Mouse (Mus musculus) retina, embryonic 14.5 days (tissue): ENCODE data around the gene Omt2a.
"Not testable (repeated sequence)": the region's sequence is repeated elsewhere in the genome, so short reads cannot be mapped to it uniquely, and the experiment has no call there.

Source experiments
- DNase-seq: peaks from one replicate; pipeline ENCODE4 v3.0.0-alpha.2; 2015; ENCODE audit warnings: low spot score

Omt2a gene

DNA sequence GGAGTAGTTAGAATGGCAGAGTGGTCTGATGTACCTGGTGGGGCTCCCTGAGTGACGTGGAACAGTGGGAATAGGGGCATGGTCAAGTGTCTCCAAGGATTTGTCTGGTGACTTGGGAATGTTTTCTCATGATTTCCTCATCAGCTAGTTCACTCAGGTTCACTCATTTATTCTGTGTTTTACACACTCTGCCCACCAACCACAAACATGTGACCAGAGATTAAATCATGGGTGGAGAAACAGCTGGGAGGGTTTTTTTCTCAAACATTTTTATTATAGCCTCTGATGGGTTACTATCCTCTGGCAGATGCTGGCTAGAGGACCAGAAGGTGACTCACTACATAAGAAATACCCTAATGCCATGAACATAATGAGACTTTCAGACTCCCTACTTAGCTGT, 16.4 kb downstream of the Omt2a start:
- no peak for DNase-seq

DNA sequence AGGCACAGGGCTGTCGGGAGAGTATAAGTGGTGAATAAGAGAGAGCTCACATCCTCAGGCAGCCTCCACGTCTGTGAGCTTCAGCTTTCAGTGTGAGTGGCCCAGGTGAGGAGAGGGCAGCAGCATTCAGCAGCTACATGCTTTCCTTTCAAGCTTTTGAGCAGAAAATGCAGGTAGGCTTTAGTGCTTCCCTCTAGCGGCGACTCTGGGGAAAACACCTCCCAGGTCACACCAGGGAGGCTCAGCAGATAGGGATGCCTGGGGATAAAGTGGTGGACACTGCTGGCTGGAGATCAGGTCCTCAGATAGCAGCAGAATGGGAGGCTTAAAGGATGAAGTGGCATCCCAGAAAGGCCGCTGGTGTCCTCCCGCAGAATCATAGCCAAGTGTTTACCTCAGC, 18.5 kb downstream of the Omt2a start:
- peak; percentile 77 for DNase-seq

DNA sequence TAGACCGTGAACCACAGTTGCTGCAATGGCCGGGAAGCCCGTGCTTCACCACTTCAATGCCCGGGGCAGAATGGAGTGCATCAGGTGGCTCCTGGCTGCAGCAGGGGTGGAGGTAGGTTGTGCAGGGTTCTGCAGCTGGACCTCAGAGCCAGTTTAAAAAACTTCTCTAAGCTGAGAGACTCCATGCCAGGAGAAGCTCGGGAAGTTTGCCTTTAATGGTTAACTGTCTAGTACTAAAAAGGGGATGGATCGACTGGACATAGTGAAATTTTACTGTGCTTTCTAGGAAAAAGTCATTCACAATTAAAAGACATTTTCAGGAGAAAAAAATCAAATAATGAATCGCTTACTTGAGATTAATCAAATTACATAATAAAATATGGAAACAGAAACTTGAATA, 19.8 kb downstream of the Omt2a start:
- DNase-seq: not testable (repeated sequence)

- DNase-seq: not testable (repeated sequence)
These were observed 20.9 kb downstream of the Omt2a start for GRCm38 (mm10) chr9:78293683-78294082.

DNA sequence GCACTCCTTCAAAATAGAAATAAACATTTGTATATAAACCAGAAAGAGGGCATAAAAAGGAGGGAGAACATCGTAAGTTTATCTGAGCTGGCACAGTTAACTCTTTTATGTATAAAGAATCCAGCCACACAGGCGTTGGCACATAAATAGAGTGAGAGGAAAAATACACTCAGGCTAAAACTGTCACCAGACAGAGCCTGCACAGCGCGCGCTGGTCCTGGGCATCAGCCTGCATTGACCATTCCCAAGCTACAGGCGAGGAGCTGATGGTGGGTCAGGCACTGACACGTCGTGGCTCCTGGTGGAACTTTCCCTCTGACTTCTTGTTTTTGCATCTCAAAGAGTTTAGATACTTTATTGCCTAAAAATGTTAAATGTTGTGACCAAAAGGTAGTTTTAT, 22.1 kb downstream of the Omt2a start:
- DNase-seq: not testable (repeated sequence)

DNA sequence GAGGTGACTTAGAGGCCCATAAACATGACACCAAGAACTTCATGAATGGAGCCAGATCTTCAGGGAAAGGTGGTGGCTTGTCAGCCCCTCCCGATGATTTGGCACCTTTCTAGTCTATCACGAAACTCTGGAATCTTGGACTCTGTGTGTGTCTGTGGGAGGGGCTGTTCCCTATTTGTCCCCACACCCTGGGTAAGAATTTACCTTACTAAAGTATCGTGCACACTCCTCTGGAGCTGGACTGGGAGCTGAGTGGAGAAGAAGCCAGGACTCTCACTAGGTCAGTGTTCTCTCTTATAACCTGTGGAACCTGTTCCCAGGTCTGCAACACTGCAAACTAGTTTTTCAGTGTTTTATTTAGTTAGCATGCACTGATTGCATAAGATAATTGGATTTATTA, 24.9 kb downstream of the Omt2a start, which contains the start of gene Gm10639:
TSS of gene Gm10639 (plus strand) at position 201 of the 400 bp plus-strand sequence.
- not testable (repeated sequence) for DNase-seq

GRCm38 (mm10) chr9:78289063-78289462, 25.5 kb downstream of the Omt2a start:
- not testable (repeated sequence) for DNase-seq

- not testable (repeated sequence) for DNase-seq
These were observed 32.4 kb downstream of the Omt2a start for GRCm38 (mm10) chr9:78282002-78282711.

DNA sequence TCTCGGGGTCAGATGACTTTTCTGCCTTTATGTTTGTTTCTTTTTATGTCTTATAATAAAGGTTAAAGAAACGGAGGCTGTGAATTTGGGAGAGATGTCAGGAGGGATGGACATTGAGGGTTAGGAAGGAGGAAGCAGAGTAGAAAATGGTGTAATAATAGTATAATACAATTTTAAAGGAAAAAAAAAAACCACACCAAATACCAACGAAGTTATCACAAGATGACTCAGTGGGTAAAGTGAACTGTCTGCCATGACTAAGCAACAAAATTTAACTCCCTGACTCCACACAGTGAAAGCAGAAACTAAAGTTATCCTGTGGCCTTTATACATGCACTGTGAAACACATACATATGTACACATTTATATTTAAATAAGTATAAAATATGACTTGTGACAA, 43.7 kb downstream of the Omt2a start:
- not testable (repeated sequence) for DNase-seq
